Mouse (Mus musculus) liver, postnatal 0 days (tissue): ENCODE data around the gene Ercc1.
A peak's percentile ranks its signal among the peaks of the same experiment; 100 is the strongest.

Experiments used
- CTCF ChIP-seq: sonication (generic); IDR thresholded peaks from 2 replicates; pipeline ENCODE4 v1.5.1; 2016; ENCODE audit warnings: antibody characterized with exemption, low read depth
- EP300 ChIP-seq: IDR thresholded peaks from 2 replicates; pipeline ENCODE4 v1.6.1; 2016; ENCODE audit warnings: antibody characterized with exemption, low read depth, mild to moderate bottlenecking

GRCm38 (mm10) chr7:19342481-19343027 is 2.0 kb upstream of the Ercc1 start:
- TF ChIP-seq CTCF (peak; percentile 98), EP300 (no peak)
